Mouse (Mus musculus): ENCODE data around the gene Ptgfrn. TPM values are rescaled to one million over a fixed set of nuclear protein-coding genes. Genes with fewer than 3 reads are reported as not detected.

Ptgfrn gene
- polyA plus RNA-seq (2016; fragmentation: Nextera tagmentation; extraction: Ambion mirVana) = 3.4 and 4.0 TPM in 2 replicates

DNA sequence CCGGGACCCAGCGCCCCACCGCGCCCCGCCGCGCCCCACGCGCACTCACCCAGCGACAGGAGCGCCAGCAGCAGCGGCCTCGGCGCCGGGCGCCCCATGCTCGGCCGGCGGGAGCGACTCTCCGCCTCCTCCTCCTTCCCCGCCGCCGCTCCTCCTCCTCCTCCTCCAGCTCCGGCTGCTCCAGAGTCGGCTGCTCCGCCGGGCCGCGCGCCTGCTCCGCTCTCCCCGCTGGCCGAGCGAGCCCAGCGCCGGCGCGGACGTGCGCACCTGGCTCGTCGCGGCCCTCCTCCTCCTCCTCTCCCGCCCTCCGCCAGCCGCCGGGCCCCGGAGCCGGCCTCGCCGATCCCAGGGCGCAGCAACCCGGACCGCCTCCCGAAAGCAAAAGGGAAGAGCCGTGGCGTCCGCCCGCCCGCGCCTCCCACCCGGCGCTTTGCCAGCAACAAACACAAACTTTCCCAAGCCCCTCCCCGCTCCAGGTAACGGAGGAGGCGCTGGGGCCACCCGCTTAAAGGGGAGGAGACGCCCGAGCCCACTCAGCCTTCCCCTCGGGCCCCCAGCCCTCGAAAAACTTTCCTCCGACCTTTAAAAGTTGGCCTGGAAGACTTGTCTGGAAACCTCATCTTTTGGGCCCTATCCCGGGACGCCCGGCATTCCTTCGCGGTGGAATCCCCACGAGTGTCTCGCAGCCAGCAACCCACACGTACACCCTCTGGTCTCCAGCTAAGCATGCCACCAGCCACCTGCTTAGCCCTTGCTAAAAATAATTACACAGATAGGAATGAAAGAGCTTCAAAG, at the start of gene Ptgfrn:
Gene Ptgfrn (minus strand): TSS at position 236 of the 795 bp plus-strand sequence.
- WGBS = 2% methylated on average over 70 of the region's 81 CpGs
- peaks cover 71% of the 10 kb centered on the region for H3K4me1 ChIP-seq
- peak within 1 kb of the TSS; percentile 98 for H3K27ac ChIP-seq
- DNase-seq (ENCODE audit: low spot score) = peak; percentile 86
- peak within 1 kb of the TSS; percentile 91 for H3K4me3 ChIP-seq
- no peaks in the 10 kb centered on the region for H3K9me3 ChIP-seq (replicated peaks)
- H3K36me3 ChIP-seq = no peaks in the 10 kb centered on the region
- peaks cover 7% of the 10 kb centered on the region; the same call in 1 of the 2 replicates for H3K27me3 ChIP-seq (ENCODE audit: low read depth, poor library complexity, severe bottlenecking)

GRCm38 (mm10) chr3:101159701-101160100, 49.6 kb upstream of the Ptgfrn start:
- 92% methylated on average over 4 of the region's 4 CpGs for whole genome bisulfite sequencing
- Histone ChIP-seq H3K27me3 (ENCODE audit: low read depth, poor library complexity, severe bottlenecking) (no peaks in the 10 kb centered on the region), H3K36me3 (peaks cover 3% of the 10 kb centered on the region; the same call in 1 of the 2 replicates), H3K4me3 (no peak overlapping the region), H3K9me3 (replicated peaks) (no peaks in the 10 kb centered on the region), H3K4me1 (peaks cover 47% of the 10 kb centered on the region), H3K27ac (peak overlapping the region; percentile 93)
- DNase-seq (ENCODE audit: low spot score) = no peak

DNA sequence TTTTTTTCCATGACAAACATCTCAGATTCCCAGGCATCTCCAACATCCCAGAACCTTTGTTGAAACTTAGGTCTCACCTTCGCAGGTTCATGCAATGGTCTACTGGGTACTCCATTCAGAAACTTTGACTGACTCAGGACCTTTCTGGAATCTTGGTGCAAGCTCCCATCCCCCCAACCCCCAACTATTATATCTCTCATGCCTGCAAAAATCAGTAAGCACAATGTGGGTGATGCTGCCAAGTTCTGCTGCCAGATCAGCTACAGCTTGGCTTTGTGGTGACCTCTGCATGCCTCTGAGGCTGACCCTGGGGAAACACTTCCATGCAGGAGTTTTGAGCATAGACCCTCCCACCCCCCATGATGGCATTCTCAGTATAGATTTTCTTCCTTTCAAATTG, 44.0 kb upstream of the Ptgfrn start:
- WGBS = 93% methylated on average over 1 of the region's 1 CpGs
- no peaks in the 10 kb centered on the region for H3K4me1 ChIP-seq
- H3K36me3 ChIP-seq = peaks cover 3% of the 10 kb centered on the region; the same call in 1 of the 2 replicates
- DNase-seq (ENCODE audit: low spot score) = peak; percentile 12
- H3K27me3 ChIP-seq (ENCODE audit: low read depth, poor library complexity, severe bottlenecking) = no peaks in the 10 kb centered on the region
- no peak overlapping the region for H3K27ac ChIP-seq
- no peak overlapping the region for H3K4me3 ChIP-seq
- no peaks in the 10 kb centered on the region for H3K9me3 ChIP-seq (replicated peaks)

- H3K4me1 ChIP-seq = no peaks in the 10 kb centered on the region
- H3K9me3 ChIP-seq (replicated peaks) = no peaks in the 10 kb centered on the region
- no peak overlapping the region for H3K27ac ChIP-seq
- WGBS = 89% methylated on average over 3 of the region's 3 CpGs
- H3K4me3 ChIP-seq = no peak overlapping the region
- no peak for DNase-seq (ENCODE audit: low spot score)
- no peaks in the 10 kb centered on the region for H3K36me3 ChIP-seq
- H3K27me3 ChIP-seq (ENCODE audit: low read depth, poor library complexity, severe bottlenecking) = no peaks in the 10 kb centered on the region
Observed at GRCm38 (mm10) chr3:101153341-101153740, 43.3 kb upstream of the Ptgfrn start.

GRCm38 (mm10) chr3:101146126-101146772, 36.2 kb upstream of the Ptgfrn start:
- DNase-seq (ENCODE audit: low spot score) = no peak
- Histone ChIP-seq H3K36me3 (no peaks in the 10 kb centered on the region), H3K27ac (no peak overlapping the region), H3K4me3 (no peak overlapping the region), H3K4me1 (peaks cover 18% of the 10 kb centered on the region), H3K27me3 (ENCODE audit: low read depth, poor library complexity, severe bottlenecking) (no peaks in the 10 kb centered on the region), H3K9me3 (replicated peaks) (no peaks in the 10 kb centered on the region)
- WGBS = 79% methylated on average over 7 of the region's 7 CpGs

DNA sequence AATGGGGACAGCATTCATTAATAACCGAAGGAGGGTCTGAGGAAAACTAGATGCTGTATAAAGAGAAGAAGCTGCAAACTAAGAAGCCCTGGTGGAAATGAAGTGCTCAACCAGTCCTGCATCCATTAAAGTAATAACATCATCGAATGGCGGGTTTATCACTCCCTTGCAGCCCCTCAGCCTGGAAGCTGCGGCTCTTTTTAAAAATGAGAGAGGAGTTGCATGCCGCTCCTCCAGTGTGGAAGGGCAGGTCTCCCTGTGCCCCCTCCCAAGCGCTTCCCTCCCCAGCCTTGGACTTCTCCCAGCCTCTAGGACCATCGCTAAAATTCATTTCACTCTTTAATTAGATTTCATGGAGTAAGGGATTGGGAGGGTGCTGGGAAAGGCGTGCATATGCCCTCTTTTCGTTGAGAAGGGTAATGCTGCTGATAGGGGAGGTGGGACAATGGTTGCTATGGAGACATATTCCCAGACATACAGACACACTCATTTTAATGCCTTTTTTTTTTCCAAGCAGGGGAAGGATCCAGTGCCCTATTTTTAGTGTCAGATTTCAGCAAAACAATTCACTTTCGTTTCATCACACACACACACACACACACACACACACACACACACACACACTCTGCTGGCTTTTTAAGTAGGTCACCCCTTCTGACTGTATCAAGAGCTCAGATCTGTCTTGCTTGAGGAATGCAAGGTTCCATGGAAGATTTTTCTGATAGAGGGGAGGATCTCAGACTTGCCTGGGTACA, 35.4 kb upstream of the Ptgfrn start:
- no peaks in the 10 kb centered on the region for H3K27me3 ChIP-seq (ENCODE audit: low read depth, poor library complexity, severe bottlenecking)
- H3K4me1 ChIP-seq = peaks cover 18% of the 10 kb centered on the region
- no peak overlapping the region for H3K27ac ChIP-seq
- DNase-seq (ENCODE audit: low spot score) = no peak
- H3K9me3 ChIP-seq (replicated peaks) = no peaks in the 10 kb centered on the region
- WGBS = 57% methylated on average over 10 of the region's 10 CpGs
- H3K36me3 ChIP-seq = no peaks in the 10 kb centered on the region
- no peak overlapping the region for H3K4me3 ChIP-seq

DNA sequence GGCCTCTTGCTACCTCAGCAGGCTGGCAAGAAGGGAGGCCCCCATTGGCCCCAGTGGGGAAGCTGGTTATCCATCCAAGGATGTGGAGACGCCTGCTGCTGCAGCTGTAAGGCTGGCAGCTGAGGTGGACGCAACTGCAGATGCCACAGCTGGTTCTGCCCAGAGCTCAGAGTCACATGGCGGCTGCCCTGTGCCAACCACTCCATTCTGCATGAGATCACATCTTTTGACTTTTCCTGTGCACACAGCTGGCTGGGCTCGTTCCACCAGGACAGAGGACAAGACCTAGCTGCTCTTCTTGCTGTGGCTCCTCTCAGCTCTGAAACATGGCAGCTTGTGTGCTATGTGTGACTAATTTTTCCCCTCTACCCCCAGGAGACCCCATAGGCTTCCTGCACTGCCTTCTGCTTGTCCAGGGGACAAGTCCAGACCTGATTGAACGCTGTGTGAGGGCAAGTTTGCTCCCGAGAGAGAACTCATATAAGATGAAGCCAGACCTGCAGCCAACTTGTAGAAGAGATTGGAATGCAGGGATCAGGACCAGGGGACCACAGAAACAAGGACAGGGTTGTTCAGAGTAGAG, 34.4 kb upstream of the Ptgfrn start:
- no peak overlapping the region for H3K4me3 ChIP-seq
- peaks cover 18% of the 10 kb centered on the region for H3K4me1 ChIP-seq
- H3K36me3 ChIP-seq = no peaks in the 10 kb centered on the region
- no peaks in the 10 kb centered on the region for H3K9me3 ChIP-seq (replicated peaks)
- peak overlapping the region; percentile 14; the same call in 1 of the 2 replicates for H3K27ac ChIP-seq
- 82% methylated on average over 6 of the region's 6 CpGs for WGBS
- no peaks in the 10 kb centered on the region for H3K27me3 ChIP-seq (ENCODE audit: low read depth, poor library complexity, severe bottlenecking)
- no peak for DNase-seq (ENCODE audit: low spot score)

DNA sequence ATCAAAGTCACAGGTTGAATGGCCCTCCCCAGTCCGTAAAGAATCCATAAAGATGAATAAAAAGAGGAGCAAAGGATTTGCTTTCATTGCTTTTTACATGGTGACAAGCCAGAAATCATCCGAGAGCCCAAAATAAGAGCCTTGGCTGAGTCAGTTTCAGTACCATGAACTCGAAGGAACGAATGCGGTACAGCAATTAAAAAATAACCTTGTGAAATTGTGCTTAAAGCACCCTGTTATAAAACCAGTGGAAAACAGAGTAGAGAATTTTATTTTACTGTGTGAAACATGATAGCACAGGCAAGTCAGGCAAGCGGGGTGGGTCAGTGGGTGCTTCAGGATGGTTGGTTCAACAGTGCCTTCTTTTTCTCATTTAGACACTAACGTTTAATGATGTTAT, 33.4 kb upstream of the Ptgfrn start:
- Histone ChIP-seq H3K4me1 (peaks cover 18% of the 10 kb centered on the region), H3K36me3 (no peaks in the 10 kb centered on the region), H3K27me3 (ENCODE audit: low read depth, poor library complexity, severe bottlenecking) (no peaks in the 10 kb centered on the region), H3K4me3 (no peak overlapping the region), H3K9me3 (replicated peaks) (no peaks in the 10 kb centered on the region), H3K27ac (no peak overlapping the region)
- no peak for DNase-seq (ENCODE audit: low spot score)
- 88% methylated on average over 7 of the region's 7 CpGs for WGBS

DNA sequence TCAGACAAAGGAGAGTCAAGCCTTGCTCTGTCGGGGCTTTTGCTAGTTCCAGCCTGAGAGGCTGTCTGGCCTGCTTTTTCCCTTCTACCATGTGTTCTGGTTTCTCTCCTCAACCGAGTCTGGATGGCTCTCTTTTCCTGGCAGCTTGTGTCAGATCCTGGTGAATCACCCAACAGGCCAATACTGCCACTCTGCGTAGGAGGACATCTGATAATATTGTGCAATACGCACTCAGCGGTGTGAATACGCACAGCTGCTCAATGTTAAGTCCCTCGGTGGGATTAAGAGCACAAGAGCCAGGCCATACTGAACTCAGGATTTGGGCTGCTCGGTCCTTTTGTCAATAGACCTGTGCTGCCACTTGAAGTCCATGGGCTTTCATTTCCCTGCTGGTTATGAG, 31.8 kb upstream of the Ptgfrn start:
- DNase-seq (ENCODE audit: low spot score) = no peak
- Histone ChIP-seq H3K4me3 (no peak overlapping the region), H3K36me3 (no peaks in the 10 kb centered on the region), H3K4me1 (peaks cover 21% of the 10 kb centered on the region), H3K27ac (no peak overlapping the region), H3K27me3 (ENCODE audit: low read depth, poor library complexity, severe bottlenecking) (no peaks in the 10 kb centered on the region), H3K9me3 (replicated peaks) (no peaks in the 10 kb centered on the region)
- 84% methylated on average over 8 of the region's 8 CpGs for WGBS

GRCm38 (mm10) chr3:101139958-101140357, 29.9 kb upstream of the Ptgfrn start:
- no peak overlapping the region for H3K27ac ChIP-seq
- H3K4me3 ChIP-seq = no peak overlapping the region

DNA sequence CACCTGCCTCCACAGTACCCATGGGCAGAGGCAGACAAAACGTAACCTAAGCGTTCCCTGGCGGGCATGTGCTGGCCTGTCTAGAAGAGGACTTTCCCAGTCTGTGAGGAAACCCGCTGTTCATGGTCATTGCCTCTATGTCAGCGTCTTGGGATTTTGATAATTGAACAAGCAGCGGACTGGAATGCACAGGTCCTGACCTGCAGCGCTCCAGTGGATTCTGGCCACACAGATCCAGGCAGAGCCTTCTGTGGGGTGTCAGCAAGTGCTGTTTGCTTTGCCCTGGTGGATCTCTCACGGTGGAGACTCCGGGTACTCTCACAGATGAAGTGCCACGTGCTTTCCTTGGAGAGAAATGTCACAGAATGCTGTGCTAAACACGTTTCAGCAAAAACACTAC, 26.4 kb upstream of the Ptgfrn start:
- whole genome bisulfite sequencing = 52% methylated on average over 11 of the region's 11 CpGs
- Histone ChIP-seq H3K27ac (peak overlapping the region; percentile 54), H3K9me3 (replicated peaks) (no peaks in the 10 kb centered on the region), H3K4me1 (peaks cover 23% of the 10 kb centered on the region), H3K4me3 (no peak overlapping the region), H3K36me3 (no peaks in the 10 kb centered on the region), H3K27me3 (ENCODE audit: low read depth, poor library complexity, severe bottlenecking) (no peaks in the 10 kb centered on the region)
- DNase-seq (ENCODE audit: low spot score) = peak; percentile 49

More at GRCm38 (mm10) chr3:101139958-101140357, 29.9 kb upstream of the Ptgfrn start:
- Histone ChIP-seq H3K4me1 (peaks cover 29% of the 10 kb centered on the region), H3K27me3 (ENCODE audit: low read depth, poor library complexity, severe bottlenecking) (no peaks in the 10 kb centered on the region), H3K36me3 (no peaks in the 10 kb centered on the region), H3K9me3 (replicated peaks) (no peaks in the 10 kb centered on the region)
- 89% methylated on average over 7 of the region's 7 CpGs for WGBS
- DNase-seq (ENCODE audit: low spot score) = no peak

DNA sequence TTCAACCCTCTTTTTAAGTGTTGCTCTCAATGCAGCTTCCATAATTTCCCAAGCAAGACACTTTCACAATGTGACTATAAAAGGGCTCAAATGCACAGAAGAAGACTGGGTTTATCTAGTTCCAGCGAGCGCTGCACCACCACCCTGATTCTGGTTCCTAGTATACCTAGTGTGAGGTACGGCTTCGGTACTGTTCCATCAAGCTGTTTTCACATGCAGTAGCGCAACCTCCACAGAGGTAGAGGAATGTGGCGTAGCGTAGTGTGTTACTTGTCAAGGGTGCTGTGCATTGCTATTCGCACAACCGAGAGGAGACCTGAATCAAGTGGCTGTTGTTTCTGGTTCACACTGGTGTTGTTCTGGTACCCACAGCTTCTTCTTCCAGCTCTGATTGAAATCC, 24.8 kb upstream of the Ptgfrn start:
- WGBS = 97% methylated on average over 9 of the region's 9 CpGs
- no peaks in the 10 kb centered on the region for H3K27me3 ChIP-seq (ENCODE audit: low read depth, poor library complexity, severe bottlenecking)
- no peaks in the 10 kb centered on the region for H3K9me3 ChIP-seq (replicated peaks)
- H3K4me1 ChIP-seq = peaks cover 39% of the 10 kb centered on the region
- DNase-seq (ENCODE audit: low spot score) = no peak
- H3K4me3 ChIP-seq = no peak overlapping the region
- peak overlapping the region; percentile 39; the same call in 1 of the 2 replicates for H3K27ac ChIP-seq
- H3K36me3 ChIP-seq = no peaks in the 10 kb centered on the region

Measured in limb, embryonic 10.5 days (tissue).